Mouse (Mus musculus) ES-Bruce4 (cell line): ENCODE results near the gene Cdc42ep5. TPM values are rescaled to one million over a fixed set of nuclear protein-coding genes. Genes with fewer than 3 reads are reported as not detected.

Source experiments
- H3K27ac ChIP-seq: 2 replicates; pipeline ENCODE4 v1.5.1; 2012; ENCODE audit warnings: low read length, inconsistent platforms; ENCODE audit not compliant: insufficient read depth
- H3K27me3 ChIP-seq: 2 replicates; pipeline ENCODE4 v1.6.1; 2012; ENCODE audit warnings: mild to moderate bottlenecking, low read length, inconsistent platforms; ENCODE audit not compliant: control insufficient read depth, poor library complexity, insufficient read depth, severe bottlenecking
- H3K36me3 ChIP-seq: 2 replicates; pipeline ENCODE4 v1.6.1; 2012; ENCODE audit warnings: inconsistent platforms, mild to moderate bottlenecking, low read length, moderate library complexity; ENCODE audit not compliant: control insufficient read depth, poor library complexity, insufficient read depth, severe bottlenecking
- H3K4me1 ChIP-seq: one replicate; pipeline ENCODE4 v1.8.1; 2011; ENCODE audit warnings: low read length; ENCODE audit not compliant: control insufficient read depth, insufficient read depth
- H3K4me3 ChIP-seq: 2 replicates; pipeline ENCODE4 v1.5.1; 2011; ENCODE audit warnings: low read depth, mild to moderate bottlenecking, low read length
- H3K9ac ChIP-seq: 2 replicates; pipeline ENCODE4 v1.6.1; 2012; ENCODE audit warnings: low read depth, mild to moderate bottlenecking, inconsistent platforms; ENCODE audit not compliant: poor library complexity, severe bottlenecking
- H3K9me3 ChIP-seq: replicated peaks from 2 replicates; pipeline ENCODE4 v1.6.1; 2012; ENCODE audit warnings: mild to moderate bottlenecking, low read length, inconsistent platforms; ENCODE audit not compliant: control insufficient read depth, poor library complexity, insufficient read depth, severe bottlenecking
- CTCF ChIP-seq: IDR thresholded peaks from one replicate; pipeline ENCODE4 v1.8.1; 2011; ENCODE audit warnings: low read depth, low read length
- EP300 ChIP-seq: IDR thresholded peaks from 2 replicates; pipeline ENCODE4 v1.6.1; 2011; ENCODE audit warnings: low read depth, low read length; ENCODE audit not compliant: insufficient read depth
- POLR2A ChIP-seq: IDR thresholded peaks from one replicate; pipeline ENCODE4 v1.8.1; 2011; ENCODE audit warnings: low read length; ENCODE audit not compliant: insufficient read depth
- polyA plus RNA-seq: library from polyadenylated mRNA; stranded (reverse); fragments of >200 nt; gene quantifications from 2 replicates; pipeline ENCODE4 v1.2.4, GENCODE M21; 2011; ENCODE audit warnings: low read depth; ENCODE audit not compliant: missing spikeins, insufficient read depth, insufficient read length

Gene Cdc42ep5
- polyA plus RNA-seq, 1 experiment: 33.8 TPM

DNA sequence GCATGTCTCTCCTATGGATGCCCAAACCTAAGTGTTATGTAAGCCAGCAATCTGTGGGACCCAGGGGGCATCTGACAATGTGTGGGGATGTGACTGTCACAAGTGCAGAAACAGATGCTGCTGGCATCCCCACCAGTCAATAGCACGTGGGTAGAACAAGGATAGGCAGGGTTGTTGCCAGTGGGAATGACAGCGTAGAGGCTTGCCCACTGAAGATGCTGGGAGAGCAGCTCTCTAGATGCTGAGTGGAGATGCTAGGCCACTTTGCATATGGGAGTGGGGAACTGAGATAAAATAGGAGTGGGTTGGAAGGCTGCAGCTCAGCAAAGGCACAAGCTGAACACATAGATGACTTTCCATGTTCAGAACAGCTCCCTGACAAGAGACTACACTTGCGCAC, 32.1 kb downstream of the Cdc42ep5 start:
- H3K9ac ChIP-seq: no peak overlapping the region
- TF ChIP-seq CTCF: no peak
- TF ChIP-seq POLR2A: no peak
- TF ChIP-seq EP300: no peak
- H3K4me1 ChIP-seq: peaks cover 4% of the 10 kb centered on the region
- no peak overlapping the region for H3K27ac ChIP-seq
- no peaks in the 10 kb centered on the region for H3K36me3 ChIP-seq
- H3K27me3 ChIP-seq: no peaks in the 10 kb centered on the region
- no peak overlapping the region for H3K4me3 ChIP-seq
- no peaks in the 10 kb centered on the region for H3K9me3 ChIP-seq

DNA sequence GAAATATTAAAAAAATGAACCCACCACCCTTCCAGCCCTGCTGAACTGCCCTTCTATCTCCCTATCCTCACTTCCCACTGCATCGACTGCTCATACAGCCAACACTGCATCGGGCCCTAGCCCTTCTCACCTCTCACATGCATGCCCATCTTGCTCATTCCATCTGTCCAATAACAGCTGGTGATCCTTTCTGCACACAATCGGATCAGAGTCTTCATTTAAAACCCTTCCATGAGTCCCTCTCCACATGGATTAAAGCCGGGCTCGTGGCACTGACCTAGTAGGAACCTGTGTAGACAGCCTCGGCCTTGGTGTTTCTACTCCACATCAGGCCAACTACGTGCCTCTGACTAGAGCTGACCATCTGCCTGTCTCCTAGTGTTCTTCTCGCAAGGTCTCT, 32.7 kb downstream of the Cdc42ep5 start:
- Histone ChIP-seq H3K4me1 (peaks cover 4% of the 10 kb centered on the region), H3K36me3 (0 out of 2 replicates have a peak, but pooled peaks cover 2% of the 10 kb centered on the region), H3K4me3 (no peak overlapping the region), H3K27me3 (no peaks in the 10 kb centered on the region), H3K9me3 (no peaks in the 10 kb centered on the region), H3K9ac (no peak overlapping the region), H3K27ac (no peak overlapping the region)
- TF ChIP-seq CTCF (no peak), EP300 (no peak), POLR2A (no peak)

DNA sequence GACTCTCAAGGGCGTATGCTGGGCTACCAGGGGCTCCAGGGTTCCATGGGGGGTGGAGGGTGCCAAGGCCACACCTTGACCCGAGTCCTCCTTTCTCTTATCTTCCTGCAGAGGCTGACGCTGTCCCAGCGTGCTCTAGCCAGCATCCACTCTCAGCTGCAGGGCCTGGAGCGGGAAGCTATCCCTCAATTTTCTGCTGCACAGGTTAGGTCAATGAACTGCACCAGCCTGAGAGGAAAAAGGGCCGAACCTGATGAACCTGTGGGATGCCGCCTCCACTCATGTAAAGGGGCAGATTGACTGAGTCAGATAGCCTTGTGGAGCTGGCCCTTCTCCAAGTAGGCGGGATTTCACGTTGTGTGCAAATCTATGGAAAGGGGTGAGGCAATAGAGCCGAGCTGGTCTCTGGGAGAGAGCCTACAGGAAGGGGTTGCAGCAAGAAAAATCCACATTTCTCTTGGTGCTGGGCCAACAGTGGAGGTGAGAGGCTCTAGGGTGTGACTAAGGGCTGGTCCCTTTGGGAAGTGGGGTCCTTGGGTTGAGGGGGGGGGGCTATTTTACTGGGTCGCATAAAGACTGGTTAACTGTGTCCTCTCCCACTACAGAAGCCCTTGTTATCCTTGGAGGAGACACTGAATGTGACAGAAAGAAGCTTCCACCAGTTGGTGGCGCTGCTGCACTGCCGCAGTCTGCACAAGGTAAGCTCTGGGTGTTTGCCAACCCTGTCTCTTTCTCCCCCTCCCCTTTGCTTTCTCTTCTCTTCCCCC, 33.8 kb downstream of the Cdc42ep5 start:
- TF ChIP-seq EP300 (0 out of 2 replicates have a peak, but pooled peaks have one; percentile 49), CTCF (peak; percentile 97), POLR2A (no peak)
- H3K27me3 ChIP-seq: no peaks in the 10 kb centered on the region
- 0 out of 2 replicates have a peak, but pooled peaks cover 2% of the 10 kb centered on the region for H3K36me3 ChIP-seq
- no peak overlapping the region for H3K4me3 ChIP-seq
- no peaks in the 10 kb centered on the region for H3K9me3 ChIP-seq
- no peak overlapping the region for H3K27ac ChIP-seq
- H3K4me1 ChIP-seq: peaks cover 4% of the 10 kb centered on the region
- no peak overlapping the region for H3K9ac ChIP-seq

DNA sequence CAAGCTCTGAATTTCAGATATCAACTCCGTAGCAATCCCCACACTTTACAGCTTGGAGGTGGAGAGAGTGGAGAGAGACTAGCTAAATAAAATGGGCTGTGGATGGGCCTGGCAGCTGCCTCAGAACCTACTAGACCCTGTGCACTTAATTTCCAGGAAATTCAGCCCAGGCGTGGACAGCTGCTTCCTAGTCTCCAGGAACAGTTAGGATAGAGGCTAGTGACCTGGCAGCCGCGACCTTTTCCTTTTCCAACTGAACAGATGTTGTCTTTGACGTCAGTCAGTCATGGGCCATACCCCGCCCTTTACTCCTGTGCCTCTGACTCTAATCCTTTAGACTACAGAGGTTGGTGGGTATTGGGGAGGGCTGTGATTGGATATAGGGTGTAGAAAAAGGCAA, 35.8 kb downstream of the Cdc42ep5 start:
- Histone ChIP-seq H3K4me1 (peaks cover 5% of the 10 kb centered on the region), H3K4me3 (no peak overlapping the region), H3K27me3 (no peaks in the 10 kb centered on the region), H3K27ac (no peak overlapping the region), H3K9ac (no peak overlapping the region), H3K36me3 (0 out of 2 replicates have a peak, but pooled peaks cover 2% of the 10 kb centered on the region), H3K9me3 (no peaks in the 10 kb centered on the region)
- TF ChIP-seq CTCF (no peak), POLR2A (no peak), EP300 (no peak)

DNA sequence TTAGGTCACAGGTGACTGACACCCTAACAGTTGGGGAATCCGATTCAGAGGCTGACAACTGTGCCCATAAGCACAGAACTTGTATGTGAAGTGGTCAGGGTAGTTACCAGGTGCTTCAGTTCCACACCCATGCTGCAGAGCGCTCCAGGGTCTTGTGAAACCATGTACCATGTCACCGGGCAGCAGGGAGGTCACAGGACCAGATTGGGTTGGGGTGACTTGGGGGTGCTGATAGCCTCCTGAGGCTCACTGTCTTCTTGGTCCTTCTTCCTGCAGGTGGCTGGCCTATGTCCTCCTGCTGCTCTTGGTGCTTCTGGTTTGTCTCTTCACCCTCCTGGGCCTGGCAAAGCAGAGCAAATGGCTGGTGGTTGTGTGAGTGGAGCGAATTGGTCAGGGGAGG, 36.8 kb downstream of the Cdc42ep5 start:
- H3K27me3 ChIP-seq: no peaks in the 10 kb centered on the region
- no peak overlapping the region for H3K4me3 ChIP-seq
- H3K36me3 ChIP-seq: 0 out of 2 replicates have a peak, but pooled peaks cover 2% of the 10 kb centered on the region
- no peaks in the 10 kb centered on the region for H3K9me3 ChIP-seq
- H3K27ac ChIP-seq: no peak overlapping the region
- no peak overlapping the region for H3K9ac ChIP-seq
- TF ChIP-seq POLR2A (no peak), CTCF (no peak), EP300 (no peak)
- peaks cover 8% of the 10 kb centered on the region for H3K4me1 ChIP-seq

DNA sequence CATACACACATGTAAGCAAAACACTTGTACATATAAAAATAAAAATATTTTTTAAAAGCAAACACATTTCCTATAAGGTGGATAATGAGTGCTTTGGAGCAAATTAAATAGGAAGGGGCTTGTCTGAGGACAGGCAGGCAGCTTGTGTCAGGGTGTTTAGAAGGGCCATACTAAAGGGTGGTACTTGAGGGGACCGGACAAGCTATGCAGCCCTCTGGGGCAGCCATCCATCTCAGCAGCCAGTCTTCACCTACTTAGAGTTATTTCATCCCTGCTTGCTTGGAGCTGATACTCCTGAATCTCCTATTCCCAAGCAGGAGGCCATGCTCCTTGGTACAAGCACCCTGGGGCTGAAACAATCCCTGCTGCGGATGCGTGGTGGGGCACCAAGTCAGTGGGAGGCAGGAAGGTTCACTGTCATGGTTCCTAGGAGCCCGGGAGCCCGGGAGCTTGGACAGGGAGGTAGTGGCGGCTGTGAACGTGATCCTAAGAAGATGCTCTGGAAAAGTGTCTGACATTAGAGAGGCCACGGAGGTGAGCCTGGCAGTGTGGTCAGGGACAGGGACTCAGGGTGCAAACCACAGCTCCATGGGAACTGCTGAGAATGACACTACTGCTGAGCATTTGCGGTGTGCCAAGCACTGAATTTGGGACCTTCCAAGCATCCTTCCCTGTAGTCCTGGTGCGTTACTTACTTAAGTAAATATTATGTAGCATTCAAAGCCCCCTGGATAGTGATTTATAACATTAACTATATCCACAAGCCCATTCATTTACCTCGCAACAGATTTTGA, 37.5 kb downstream of the Cdc42ep5 start:
- Histone ChIP-seq H3K36me3 (0 out of 2 replicates have a peak, but pooled peaks cover 2% of the 10 kb centered on the region), H3K9me3 (no peaks in the 10 kb centered on the region), H3K9ac (no peak overlapping the region), H3K27me3 (no peaks in the 10 kb centered on the region), H3K4me3 (no peak overlapping the region), H3K4me1 (peaks cover 11% of the 10 kb centered on the region), H3K27ac (no peak overlapping the region)
- TF ChIP-seq EP300 (no peak), CTCF (no peak), POLR2A (no peak)
